Mouse (Mus musculus) C2C12 (cell line): ENCODE measurements around the gene Slc30a2.

ENCODE experiments used
- CEBPB ChIP-seq: IDR thresholded peaks from one replicate; pipeline ENCODE4 v1.6.1; 2011; ENCODE audit warnings: low read depth, mild to moderate bottlenecking, control low read depth, moderate library complexity
- CTCF ChIP-seq: IDR thresholded peaks from one replicate; pipeline ENCODE4 v1.5.1; 2011; ENCODE audit not compliant: control insufficient read depth, insufficient read depth, insufficient read length
- MAX ChIP-seq: IDR thresholded peaks from one replicate; pipeline ENCODE4 v1.6.1; 2011; ENCODE audit warnings: mild to moderate bottlenecking, control low read depth
- MYOG ChIP-seq: IDR thresholded peaks from one replicate; pipeline ENCODE4 v1.6.1; 2011; ENCODE audit not compliant: control insufficient read depth, insufficient read length; ENCODE audit errors: extremely low read depth
- USF1 ChIP-seq: IDR thresholded peaks from one replicate; pipeline ENCODE4 v1.6.1; 2011; ENCODE audit warnings: low read depth, mild to moderate bottlenecking, control low read depth, moderate library complexity

- TF ChIP-seq CTCF: no peak
- no peak for TF ChIP-seq MAX
- no peak for TF ChIP-seq USF1
- no peak for TF ChIP-seq CEBPB
- TF ChIP-seq MYOG: no peak
Measured at GRCm38 (mm10) chr4:134302084-134302483, 40.9 kb upstream of the Slc30a2 start.
